Mouse (Mus musculus) spleen, embryonic (tissue): Measurements from ENCODE around the gene Larp4.

ENCODE experiments used
- CTCF ChIA-PET: fragments of 350-600 bp; sonication (Branson Sonifier 250); formaldehyde crosslinking; loops from one replicate; lab custom pipeline; 2022; lab: Charles Lee

The Larp4 gene

GRCm38 (mm10) chr15:100004677-100005273, 34.9 kb downstream of the Larp4 start:
- CTCF ChIA-PET = no interaction called here

- CTCF ChIA-PET = interaction anchor here (0.6 kb wide), 1 partner anchor 1177 kb away, joined by 11 read pairs; no protein-coding TSS in a partner anchor
Measured at GRCm38 (mm10) chr15:100006180-100006579, 36.3 kb downstream of the Larp4 start.

- CTCF ChIA-PET = no interaction called here
Measured at GRCm38 (mm10) chr15:100018280-100018899, 48.5 kb downstream of the Larp4 start.

GRCm38 (mm10) chr15:100021175-100021574, 51.3 kb downstream of the Larp4 start:
- CTCF ChIA-PET = no interaction called here

- CTCF ChIA-PET = no interaction called here
Measured at GRCm38 (mm10) chr15:100022923-100023322, 53.1 kb downstream of the Larp4 start.

- CTCF ChIA-PET = interaction anchor here (0.5 to 0.8 kb wide), 2 partner anchors 12 to 628 kb away, joined by 6 read pairs; no protein-coding TSS in a partner anchor
Measured at GRCm38 (mm10) chr15:100025076-100025834, 55.4 kb downstream of the Larp4 start.

- CTCF ChIA-PET = no interaction called here
Measured at GRCm38 (mm10) chr15:100028133-100028532, 58.3 kb downstream of the Larp4 start.

GRCm38 (mm10) chr15:100029497-100029896, 59.6 kb downstream of the Larp4 start:
- CTCF ChIA-PET = no interaction called here

- CTCF ChIA-PET = interaction anchor here (0.7 kb wide), 1 partner anchor 585 kb away, joined by 3 read pairs; no protein-coding TSS in a partner anchor
Measured at GRCm38 (mm10) chr15:100029900-100030299, 60.0 kb downstream of the Larp4 start.

GRCm38 (mm10) chr15:100032546-100032945, 62.7 kb downstream of the Larp4 start:
- CTCF ChIA-PET = interaction anchor here (0.6 kb wide), 1 partner anchor 713 kb away, joined by 4 read pairs; no protein-coding TSS in a partner anchor

GRCm38 (mm10) chr15:100038470-100038971, 68.7 kb downstream of the Larp4 start, which contains the start of gene Dip2b:
Gene Dip2b (plus strand): TSS chr15:100038664.
- CTCF ChIA-PET = interaction anchor here (0.5 to 1.0 kb wide), 2 partner anchors 88 to 170 kb away, joined by 4 read pairs; no protein-coding TSS in a partner anchor

- CTCF ChIA-PET = interaction anchor here (0.5 to 1.0 kb wide), 2 partner anchors 88 to 170 kb away, joined by 4 read pairs; no protein-coding TSS in a partner anchor
Measured at GRCm38 (mm10) chr15:100039001-100039701, 69.3 kb downstream of the Larp4 start.

- CTCF ChIA-PET = interaction anchor here (0.6 to 1.5 kb wide), 2 partner anchors 19 to 98 kb away, joined by 4 to 6 read pairs; no protein-coding TSS in a partner anchor
Measured at GRCm38 (mm10) chr15:100040541-100041266, 70.8 kb downstream of the Larp4 start.

- CTCF ChIA-PET = interaction anchor here (0.6 to 1.5 kb wide), 2 partner anchors 18 to 97 kb away, joined by 4 to 6 read pairs; no protein-coding TSS in a partner anchor
Measured at GRCm38 (mm10) chr15:100041267-100042047, 71.6 kb downstream of the Larp4 start.

GRCm38 (mm10) chr15:100042048-100042400, 72.2 kb downstream of the Larp4 start:
- CTCF ChIA-PET = interaction anchor here (1.5 kb wide), 1 partner anchor 18 kb away, joined by 6 read pairs; no protein-coding TSS in a partner anchor

GRCm38 (mm10) chr15:100045576-100045975, 75.7 kb downstream of the Larp4 start:
- CTCF ChIA-PET = no interaction called here

GRCm38 (mm10) chr15:100049496-100050087, 79.7 kb downstream of the Larp4 start:
- CTCF ChIA-PET = interaction anchor here (0.7 kb wide), 1 partner anchor 62 kb away, joined by 3 read pairs; no protein-coding TSS in a partner anchor

- CTCF ChIA-PET = no interaction called here
Measured at GRCm38 (mm10) chr15:100050940-100051339, 81.1 kb downstream of the Larp4 start.

GRCm38 (mm10) chr15:100052726-100053125, 82.9 kb downstream of the Larp4 start:
- CTCF ChIA-PET = interaction anchor here (1.2 kb wide), 1 partner anchor 25 kb away, joined by 5 read pairs; no protein-coding TSS in a partner anchor
